Mouse (Mus musculus): ENCODE results near the gene Fbxo22. TPM values are rescaled to one million over a fixed set of nuclear protein-coding genes. Genes with fewer than 3 reads are reported as not detected.

Fbxo22 gene
- 44.0 to 47.7 TPM (median 46.0 TPM) in 4 replicates for total RNA-seq (2023; ENCODE audit: inconsistent age)

GRCm38 (mm10) chr9:55208790-55209481, at the start of gene Fbxo22:
Fbxo22 (plus strand) TSS chr9:55208925.

Other genes starting within 250 kb of the Fbxo22 start
- gene Chrna5, start 228.0 kb upstream of the Fbxo22 start, total RNA-seq (2023; ENCODE audit: inconsistent age), result not detected in 4 replicates
- gene Chrna3, start 182.4 kb upstream of the Fbxo22 start, total RNA-seq (2023; ENCODE audit: inconsistent age), result not detected in 4 replicates
- not detected in 4 replicates for gene Chrnb4, start 160.1 kb upstream of the Fbxo22 start, total RNA-seq (2023; ENCODE audit: inconsistent age)
- 31.4 to 32.6 TPM (median 32.3 TPM) in 4 replicates for gene Ube2q2, start 60.1 kb upstream of the Fbxo22 start, total RNA-seq (2023; ENCODE audit: inconsistent age)
- gene Nrg4, start 117.9 kb downstream of the Fbxo22 start, total RNA-seq (2023; ENCODE audit: inconsistent age), result 0.55 to 1.4 TPM (median 0.98 TPM) in 4 replicates
- gene Tmem266, start 118.0 kb downstream of the Fbxo22 start, total RNA-seq (2023; ENCODE audit: inconsistent age), result not detected in 4 replicates

Measured in B cell, adult (primary cell).